Mouse (Mus musculus) stomach, embryonic 16.5 days (tissue): ENCODE measurements around the gene Zfp800. TPM values are rescaled to one million over a fixed set of nuclear protein-coding genes. Genes with fewer than 3 reads are reported as not detected.

Experiments used
- ATAC-seq: fragments of 200-750 bp; cut with Nextera tagmentation; 2 replicates; pipeline ENCODE4 v1.8.0; 2017; ENCODE audit warnings: moderate number of reproducible peaks, moderate TSS enrichment; ENCODE audit not compliant: insufficient read depth, low FRiP score
- H3K27ac ChIP-seq: fragments of 300-500 bp; sonication (generic); 2 replicates; pipeline ENCODE4 v1.5.1; 2014; ENCODE audit warnings: low read length
- H3K27me3 ChIP-seq: fragments of 300-500 bp; sonication (generic); 2 replicates; pipeline ENCODE4 v1.6.1; 2014; ENCODE audit warnings: low read length, control low read depth, mixed read lengths; ENCODE audit not compliant: control insufficient read depth, insufficient read depth
- H3K36me3 ChIP-seq: fragments of 300-500 bp; sonication (generic); 2 replicates; pipeline ENCODE4 v1.6.1; 2014; ENCODE audit warnings: low read length; ENCODE audit not compliant: control insufficient read depth, insufficient read depth
- H3K4me1 ChIP-seq: fragments of 300-500 bp; sonication (generic); 2 replicates; pipeline ENCODE4 v1.6.1; 2014; ENCODE audit warnings: low read length, control low read depth, mixed read lengths; ENCODE audit not compliant: control insufficient read depth, insufficient read depth
- H3K4me2 ChIP-seq: fragments of 300-500 bp; sonication (generic); 2 replicates; pipeline ENCODE4 v1.6.1; 2014; ENCODE audit warnings: low read depth, low read length, mixed read lengths
- H3K4me3 ChIP-seq: fragments of 300-500 bp; sonication (generic); replicated peaks from 2 replicates; pipeline ENCODE4 v1.5.1; 2014; ENCODE audit warnings: mild to moderate bottlenecking, low read length
- H3K9ac ChIP-seq: fragments of 300-500 bp; sonication (generic); 2 replicates; pipeline ENCODE4 v1.6.1; 2014; ENCODE audit warnings: low read length
- H3K9me3 ChIP-seq: fragments of 300-500 bp; sonication (generic); replicated peaks from 2 replicates; pipeline ENCODE4 v1.6.1; 2016; ENCODE audit warnings: low read length, control low read depth; ENCODE audit not compliant: control insufficient read depth
- WGBS: fragments of 180-500 bp; shearing (Covaris S2); extraction: QIAGEN DNeasy Blood & Tissue Kit; methylation state at CpG from one replicate; pipeline ENCODE4 v1.1.7; 2014; 5-methylcytosine and 5-hydroxymethylcytosine counted together
- polyA plus RNA-seq: library from polyadenylated mRNA; unstranded; fragments of >200 nt; fragmentation: Nextera tagmentation; extraction: Ambion mirVana; gene quantifications from 2 replicates; pipeline ENCODE4 v1.2.1, GENCODE M21; 2015

Zfp800 gene
- polyA plus RNA-seq, 1 experiment from 2014 or later: 17.6 TPM

- Histone ChIP-seq H3K9me3 (no peaks in the 10 kb centered on the region), H3K4me3 (peak overlapping the region; percentile 69), H3K27ac (no peak overlapping the region), H3K36me3 (no peaks in the 10 kb centered on the region), H3K4me2 (peak overlapping the region; percentile 88), H3K4me1 (no peaks in the 10 kb centered on the region), H3K27me3 (no peaks in the 10 kb centered on the region), H3K9ac (peak overlapping the region; percentile 85)
- ATAC-seq: no peak
- 43% methylated on average over 13 of the region's 13 CpGs for WGBS
Observed at GRCm38 (mm10) chr6:28214658-28215267, 183.0 kb downstream of the Zfp800 start.

DNA sequence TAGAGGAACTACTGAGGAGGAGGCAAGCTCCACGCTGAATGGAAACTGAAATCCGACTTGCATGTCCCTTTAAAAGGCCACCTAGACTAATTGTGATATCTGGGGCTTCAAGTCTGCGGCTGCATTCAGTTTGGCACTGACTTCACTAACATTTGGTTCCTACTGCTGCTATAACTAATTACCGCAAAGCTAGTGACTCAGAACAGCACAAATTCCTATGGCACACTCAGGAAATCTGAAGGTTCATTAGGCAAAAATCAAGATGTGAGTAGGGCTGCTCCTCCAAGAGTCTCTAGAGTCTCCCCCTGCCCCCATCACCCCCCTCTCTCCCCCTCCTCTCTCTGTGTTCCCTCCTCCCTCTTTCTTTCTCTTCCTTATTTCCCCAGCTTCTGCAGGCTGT, 194.4 kb downstream of the Zfp800 start:
- H3K9ac ChIP-seq: no peak overlapping the region
- no peak overlapping the region for H3K27ac ChIP-seq
- 51% methylated on average over 4 of the region's 4 CpGs for WGBS
- H3K36me3 ChIP-seq: no peaks in the 10 kb centered on the region
- H3K4me2 ChIP-seq: no peak overlapping the region
- H3K27me3 ChIP-seq: no peaks in the 10 kb centered on the region
- no peaks in the 10 kb centered on the region for H3K9me3 ChIP-seq
- no peak for ATAC-seq
- H3K4me1 ChIP-seq: no peaks in the 10 kb centered on the region
- H3K4me3 ChIP-seq: no peak overlapping the region

GRCm38 (mm10) chr6:28202833-28203232, 195.0 kb downstream of the Zfp800 start:
- 59% methylated on average over 6 of the region's 6 CpGs for WGBS

GRCm38 (mm10) chr6:28193901-28194300, 203.9 kb downstream of the Zfp800 start:
- Histone ChIP-seq H3K9me3 (no peaks in the 10 kb centered on the region), H3K27ac (no peak overlapping the region), H3K36me3 (no peaks in the 10 kb centered on the region), H3K4me1 (no peaks in the 10 kb centered on the region), H3K4me2 (no peak overlapping the region), H3K27me3 (no peaks in the 10 kb centered on the region), H3K4me3 (no peak overlapping the region), H3K9ac (no peak overlapping the region)
- ATAC-seq: no peak
- 41% methylated on average over 2 of the region's 2 CpGs for WGBS

More at GRCm38 (mm10) chr6:28202833-28203232, 195.0 kb downstream of the Zfp800 start:
- no peak overlapping the region for H3K9ac ChIP-seq
- H3K9me3 ChIP-seq: no peaks in the 10 kb centered on the region
- H3K4me1 ChIP-seq: no peaks in the 10 kb centered on the region
- no peak overlapping the region for H3K27ac ChIP-seq
- no peaks in the 10 kb centered on the region for H3K36me3 ChIP-seq
- H3K4me3 ChIP-seq: no peak overlapping the region
- H3K27me3 ChIP-seq: no peaks in the 10 kb centered on the region
- no peak overlapping the region for H3K4me2 ChIP-seq
- no peak for ATAC-seq

- Histone ChIP-seq H3K27ac (no peak overlapping the region), H3K9ac (no peak overlapping the region), H3K4me2 (no peak overlapping the region), H3K9me3 (no peaks in the 10 kb centered on the region), H3K4me1 (no peaks in the 10 kb centered on the region), H3K36me3 (no peaks in the 10 kb centered on the region), H3K27me3 (no peaks in the 10 kb centered on the region), H3K4me3 (no peak overlapping the region)
- ATAC-seq: no peak
- WGBS: 94% methylated on average over 2 of the region's 2 CpGs
Observed at GRCm38 (mm10) chr6:28191935-28192334, 205.9 kb downstream of the Zfp800 start.

Other genes with a start within 250 kb of the Zfp800 start
- gene Arf5, start 25.6 kb upstream of the Zfp800 start, polyA plus RNA-seq: 279 and 286 TPM in 2 replicates
- gene Fscn3, start 29.8 kb upstream of the Zfp800 start, polyA plus RNA-seq: 0.13 TPM in 1 of 2 replicates, not detected in the other
- gene Gcc1, start 30.4 kb upstream of the Zfp800 start, polyA plus RNA-seq: 10.0 and 13.5 TPM in 2 replicates
- 1.1 and 1.2 TPM in 2 replicates for gene Pax4, start 51.3 kb upstream of the Zfp800 start, polyA plus RNA-seq
- gene Snd1, start 77.1 kb upstream of the Zfp800 start, polyA plus RNA-seq: 136 and 148 TPM in 2 replicates